Mouse (Mus musculus) embryonic facial prominence, embryonic 14.5 days (tissue): ENCODE results near the gene Esrrg. TPM values are rescaled to one million over a fixed set of nuclear protein-coding genes. Genes with fewer than 3 reads are reported as not detected.

Source experiments
- ATAC-seq: fragments of 200-750 bp; cut with Nextera tagmentation; 2 replicates; pipeline ENCODE4 v1.8.0; 2017; ENCODE audit warnings: low read depth, moderate number of reproducible peaks, moderate TSS enrichment
- DNase-seq: peaks from one replicate; pipeline ENCODE4 v3.0.0-alpha.2; 2015; ENCODE audit warnings: low spot score
- H3K27ac ChIP-seq: fragments of 300-500 bp; sonication (generic); replicated peaks from 2 replicates; pipeline ENCODE4 v1.5.1; 2014; ENCODE audit warnings: low read depth, mild to moderate bottlenecking, low read length, moderate library complexity
- H3K27me3 ChIP-seq: fragments of 300-500 bp; sonication (generic); replicated peaks from 2 replicates; pipeline ENCODE4 v1.6.1; 2014; ENCODE audit warnings: low read length; ENCODE audit not compliant: control insufficient read depth, insufficient read depth
- H3K36me3 ChIP-seq: fragments of 300-500 bp; sonication (generic); 2 replicates; pipeline ENCODE4 v1.6.1; 2014; ENCODE audit warnings: low read length, mixed read lengths; ENCODE audit not compliant: control insufficient read depth, insufficient read depth
- H3K4me1 ChIP-seq: fragments of 300-500 bp; sonication (generic); 2 replicates; pipeline ENCODE4 v1.6.1; 2014; ENCODE audit warnings: antibody characterized with exemption, low read length; ENCODE audit not compliant: control insufficient read depth, insufficient read depth
- H3K4me2 ChIP-seq: fragments of 300-500 bp; sonication (generic); 2 replicates; pipeline ENCODE4 v1.6.1; 2014; ENCODE audit warnings: low read depth, mild to moderate bottlenecking, low read length, moderate library complexity, mixed read lengths
- H3K4me3 ChIP-seq: fragments of 300-500 bp; sonication (generic); 2 replicates; pipeline ENCODE4 v1.5.1; 2014; ENCODE audit warnings: low read depth, mild to moderate bottlenecking, low read length
- H3K9ac ChIP-seq: fragments of 300-500 bp; sonication (generic); 2 replicates; pipeline ENCODE4 v1.6.1; 2014; ENCODE audit warnings: low read depth, mild to moderate bottlenecking, low read length, moderate library complexity, mixed read lengths
- H3K9me3 ChIP-seq: fragments of 300-500 bp; sonication (generic); 2 replicates; pipeline ENCODE4 v1.6.1; 2016; ENCODE audit warnings: low read length; ENCODE audit not compliant: control insufficient read depth
- WGBS: fragments of 180-500 bp; shearing (Covaris S2); extraction: QIAGEN DNeasy Blood & Tissue Kit; methylation state at CpG from one replicate; pipeline ENCODE4 v1.1.7; 2014; 5-methylcytosine and 5-hydroxymethylcytosine counted together
- polyA plus RNA-seq: library from polyadenylated mRNA; unstranded; fragments of >200 nt; fragmentation: Nextera tagmentation; extraction: Ambion mirVana; gene quantifications from 2 replicates; pipeline ENCODE4 v1.2.1, GENCODE M21; 2014

The Esrrg gene
- polyA plus RNA-seq, 1 experiment from 2014 or later: 3.1 TPM

GRCm38 (mm10) chr1:187825421-187826097, 217.0 kb downstream of the Esrrg start:
- no peak overlapping the region for H3K9ac ChIP-seq
- H3K4me3 ChIP-seq: no peak overlapping the region
- DNase-seq (no peak), ATAC-seq (no peak)
- H3K27ac ChIP-seq: no peak overlapping the region
- no peaks in the 10 kb centered on the region for H3K9me3 ChIP-seq
- H3K36me3 ChIP-seq: no peaks in the 10 kb centered on the region
- H3K4me1 ChIP-seq: no peaks in the 10 kb centered on the region
- H3K27me3 ChIP-seq: no peaks in the 10 kb centered on the region
- 53% methylated on average over 9 of the region's 9 CpGs for WGBS
- no peak overlapping the region for H3K4me2 ChIP-seq

- no peak overlapping the region for H3K27ac ChIP-seq
- H3K36me3 ChIP-seq: no peaks in the 10 kb centered on the region
- no peak overlapping the region for H3K9ac ChIP-seq
- no peaks in the 10 kb centered on the region for H3K9me3 ChIP-seq
- no peak for ATAC-seq
- H3K27me3 ChIP-seq: no peaks in the 10 kb centered on the region
- 48% methylated on average over 1 of the region's 1 CpGs for WGBS
- DNase-seq: peak; percentile 27
- no peak overlapping the region for H3K4me2 ChIP-seq
- H3K4me3 ChIP-seq: no peak overlapping the region
- H3K4me1 ChIP-seq: no peaks in the 10 kb centered on the region
Observed at GRCm38 (mm10) chr1:187826140-187826539, 217.5 kb downstream of the Esrrg start.

GRCm38 (mm10) chr1:187826869-187827268, 218.3 kb downstream of the Esrrg start:
- Histone ChIP-seq H3K27ac (no peak overlapping the region), H3K27me3 (no peaks in the 10 kb centered on the region), H3K4me2 (no peak overlapping the region), H3K4me1 (no peaks in the 10 kb centered on the region), H3K36me3 (no peaks in the 10 kb centered on the region), H3K4me3 (no peak overlapping the region), H3K9ac (no peak overlapping the region), H3K9me3 (no peaks in the 10 kb centered on the region)
- ATAC-seq (no peak), DNase-seq (no peak)
- WGBS: 77% methylated on average over 5 of the region's 5 CpGs

- H3K4me1 ChIP-seq: no peaks in the 10 kb centered on the region
- H3K27me3 ChIP-seq: no peaks in the 10 kb centered on the region
- no peak overlapping the region for H3K9ac ChIP-seq
- no peak overlapping the region for H3K27ac ChIP-seq
- WGBS: 88% methylated on average over 7 of the region's 7 CpGs
- no peak for ATAC-seq
- no peak overlapping the region for H3K4me3 ChIP-seq
- DNase-seq: no peak
- H3K9me3 ChIP-seq: no peaks in the 10 kb centered on the region
- no peaks in the 10 kb centered on the region for H3K36me3 ChIP-seq
- H3K4me2 ChIP-seq: no peak overlapping the region
Observed at GRCm38 (mm10) chr1:187830937-187831336, 222.3 kb downstream of the Esrrg start.

- no peak overlapping the region for H3K4me2 ChIP-seq
- ATAC-seq: no peak
- H3K27ac ChIP-seq: no peak overlapping the region
- DNase-seq: no peak
- H3K27me3 ChIP-seq: no peaks in the 10 kb centered on the region
- H3K9ac ChIP-seq: no peak overlapping the region
- WGBS: 66% methylated on average over 3 of the region's 3 CpGs
- H3K9me3 ChIP-seq: no peaks in the 10 kb centered on the region
- H3K4me3 ChIP-seq: no peak overlapping the region
- H3K4me1 ChIP-seq: no peaks in the 10 kb centered on the region
- no peaks in the 10 kb centered on the region for H3K36me3 ChIP-seq
Observed at GRCm38 (mm10) chr1:187832851-187833250, 224.3 kb downstream of the Esrrg start.

GRCm38 (mm10) chr1:187834576-187834975, 226.0 kb downstream of the Esrrg start:
- WGBS: 89% methylated on average over 3 of the region's 3 CpGs
- Histone ChIP-seq H3K9me3 (no peaks in the 10 kb centered on the region), H3K27ac (no peak overlapping the region), H3K4me3 (no peak overlapping the region), H3K4me2 (no peak overlapping the region), H3K9ac (no peak overlapping the region), H3K36me3 (no peaks in the 10 kb centered on the region), H3K27me3 (no peaks in the 10 kb centered on the region), H3K4me1 (no peaks in the 10 kb centered on the region)
- DNase-seq (no peak), ATAC-seq (no peak)

GRCm38 (mm10) chr1:187836384-187836783, 227.8 kb downstream of the Esrrg start:
- ATAC-seq (no peak), DNase-seq (no peak)
- H3K36me3 ChIP-seq: no peaks in the 10 kb centered on the region
- H3K4me1 ChIP-seq: no peaks in the 10 kb centered on the region
- H3K27ac ChIP-seq: no peak overlapping the region
- no peak overlapping the region for H3K4me3 ChIP-seq
- 34% methylated on average over 6 of the region's 6 CpGs for WGBS
- H3K9me3 ChIP-seq: no peaks in the 10 kb centered on the region
- H3K27me3 ChIP-seq: no peaks in the 10 kb centered on the region
- H3K4me2 ChIP-seq: no peak overlapping the region
- no peak overlapping the region for H3K9ac ChIP-seq

- Histone ChIP-seq H3K4me3 (no peak overlapping the region), H3K4me1 (no peaks in the 10 kb centered on the region), H3K27ac (no peak overlapping the region), H3K27me3 (no peaks in the 10 kb centered on the region), H3K9me3 (no peaks in the 10 kb centered on the region), H3K4me2 (no peak overlapping the region), H3K36me3 (no peaks in the 10 kb centered on the region), H3K9ac (no peak overlapping the region)
- 39% methylated on average over 7 of the region's 7 CpGs for WGBS
- ATAC-seq (peak; percentile 72), DNase-seq (peak; percentile 68)
Observed at GRCm38 (mm10) chr1:187836876-187837275, 228.3 kb downstream of the Esrrg start.

GRCm38 (mm10) chr1:187841629-187842028, 233.0 kb downstream of the Esrrg start:
- H3K4me1 ChIP-seq: no peaks in the 10 kb centered on the region
- no peaks in the 10 kb centered on the region for H3K27me3 ChIP-seq
- no peak overlapping the region for H3K9ac ChIP-seq
- no peak overlapping the region for H3K4me2 ChIP-seq
- no peak overlapping the region for H3K27ac ChIP-seq
- no peaks in the 10 kb centered on the region for H3K9me3 ChIP-seq
- 79% methylated on average over 8 of the region's 8 CpGs for WGBS
- ATAC-seq (no peak), DNase-seq (no peak)
- no peaks in the 10 kb centered on the region for H3K36me3 ChIP-seq
- H3K4me3 ChIP-seq: no peak overlapping the region
